Mouse (Mus musculus): ENCODE measurements around the gene Rnasel. TPM values are rescaled to one million over a fixed set of nuclear protein-coding genes. Genes with fewer than 3 reads are reported as not detected.

Gene Rnasel
- polyA plus RNA-seq, 1 experiment, result 2.3 TPM

DNA sequence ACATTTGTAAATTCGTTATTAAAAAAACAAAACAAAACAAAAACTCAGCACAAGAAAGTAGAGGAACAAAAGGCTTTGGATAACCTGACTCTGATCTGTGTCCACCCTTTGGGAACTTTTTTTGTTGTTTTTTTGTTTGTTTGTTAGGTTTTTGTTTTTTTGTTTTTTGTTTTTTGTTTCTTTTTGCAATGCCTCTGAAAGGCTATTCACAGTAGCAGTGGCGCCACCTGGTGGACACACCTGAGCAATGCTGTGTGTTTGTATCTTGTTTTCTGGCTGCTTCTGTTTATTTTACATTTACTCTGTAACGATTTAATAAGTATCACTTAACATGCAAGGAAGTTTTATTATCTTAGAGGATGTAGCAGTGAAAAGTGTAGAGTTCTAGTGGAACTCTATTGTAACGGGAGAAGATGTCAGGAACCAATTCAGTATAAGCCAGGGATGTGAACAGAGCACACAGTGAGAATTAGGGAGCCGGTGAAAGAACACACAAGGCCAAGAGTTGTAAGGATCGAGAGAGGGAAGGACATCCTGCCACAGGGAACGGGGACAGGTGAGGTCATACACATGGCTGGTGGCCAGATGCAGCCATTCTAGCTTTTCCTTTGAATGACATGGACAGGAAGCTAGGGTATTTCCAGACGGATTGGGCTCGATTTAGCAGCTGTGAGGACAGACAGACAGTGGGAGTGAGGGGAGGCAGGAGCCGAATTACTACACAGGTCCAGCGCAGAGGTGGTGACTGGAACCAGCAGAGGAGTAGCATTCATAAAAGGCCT, 6.7 kb upstream of the Rnasel start:
- TF ChIP-seq GATA1 (IDR thresholded peaks at IDR 0.05; ENCODE audit: borderline replicate concordance, low read length) (no peak), FLI1 (IDR thresholded peaks at IDR 0.05; ENCODE audit: low read length) (no peak)

DNA sequence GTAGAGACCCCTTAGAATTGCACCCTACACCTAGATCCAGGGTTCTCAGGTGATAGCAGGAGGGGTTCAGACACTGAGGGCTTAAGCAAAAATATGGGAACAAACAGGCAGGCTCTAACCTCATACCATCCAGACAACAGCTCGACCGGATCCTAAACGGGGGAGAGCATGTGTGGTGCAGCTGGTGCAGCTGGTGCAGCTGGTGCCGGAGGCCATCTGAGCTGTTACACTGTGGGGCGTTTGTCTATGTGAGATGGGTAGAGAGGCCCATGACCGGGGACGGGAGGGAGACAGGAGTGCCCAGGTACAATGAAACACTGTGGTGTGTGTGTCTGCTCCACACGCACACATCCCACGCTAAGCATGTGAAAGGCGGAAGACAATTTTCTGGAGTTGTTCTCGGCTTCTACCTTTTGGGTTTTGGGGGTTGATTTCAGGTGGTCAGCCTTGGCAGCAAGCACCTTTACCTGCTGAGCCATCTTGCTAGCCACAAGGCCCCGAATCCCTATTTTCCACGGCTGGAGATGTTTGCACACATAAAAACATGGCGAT, 3.0 kb upstream of the Rnasel start:
- Histone ChIP-seq H3K27me3 (replicated peaks) (peaks cover 14% of the 10 kb centered on the region), H3K9me3 (no peaks in the 10 kb centered on the region), H3K4me3 (replicated peaks) (peak overlapping the region; percentile 71), H3K36me3 (replicated peaks; ENCODE audit: low read length) (no peaks in the 10 kb centered on the region), H3K4me1 (peaks cover 62% of the 10 kb centered on the region)
- no peak for TF ChIP-seq FLI1 (IDR thresholded peaks at IDR 0.05; ENCODE audit: low read length)

More for the DNA sequence above, 6.7 kb upstream of the Rnasel start:
- Histone ChIP-seq H3K27me3 (replicated peaks) (peaks cover 50% of the 10 kb centered on the region), H3K36me3 (replicated peaks; ENCODE audit: low read length) (no peaks in the 10 kb centered on the region), H3K4me3 (replicated peaks) (peak overlapping the region; percentile 64), H3K9me3 (no peaks in the 10 kb centered on the region), H3K4me1 (peaks cover 41% of the 10 kb centered on the region)

DNA sequence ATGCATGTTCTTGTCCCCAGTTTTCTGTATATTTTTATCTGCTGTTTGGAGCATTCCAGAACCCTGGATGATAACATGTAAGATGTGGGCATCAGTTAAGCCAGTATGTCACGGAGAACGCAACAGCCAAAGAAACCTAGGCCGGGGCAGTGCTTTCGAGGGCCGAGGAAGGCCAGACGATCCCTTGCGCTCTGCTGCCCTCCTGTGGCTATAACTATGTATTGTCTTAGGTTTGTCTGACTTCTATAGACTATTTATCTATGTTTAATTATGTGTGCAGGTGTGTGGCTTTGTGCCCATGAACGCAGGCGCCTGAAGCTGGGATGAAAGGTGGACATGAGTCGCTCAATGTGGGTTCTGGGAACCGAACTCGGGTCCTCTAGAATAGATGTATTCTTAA, 2.5 kb upstream of the Rnasel start:
- TF ChIP-seq GATA1 (IDR thresholded peaks at IDR 0.05; ENCODE audit: borderline replicate concordance, low read length) (no peak), FLI1 (IDR thresholded peaks at IDR 0.05; ENCODE audit: low read length) (no peak)
- H3K4me3 ChIP-seq (replicated peaks), result peak overlapping the region; percentile 71
- H3K36me3 ChIP-seq (replicated peaks; ENCODE audit: low read length), result no peaks in the 10 kb centered on the region
- peaks cover 10% of the 10 kb centered on the region for H3K27me3 ChIP-seq (replicated peaks)
- H3K9me3 ChIP-seq, result no peaks in the 10 kb centered on the region
- H3K4me1 ChIP-seq, result peaks cover 67% of the 10 kb centered on the region

DNA sequence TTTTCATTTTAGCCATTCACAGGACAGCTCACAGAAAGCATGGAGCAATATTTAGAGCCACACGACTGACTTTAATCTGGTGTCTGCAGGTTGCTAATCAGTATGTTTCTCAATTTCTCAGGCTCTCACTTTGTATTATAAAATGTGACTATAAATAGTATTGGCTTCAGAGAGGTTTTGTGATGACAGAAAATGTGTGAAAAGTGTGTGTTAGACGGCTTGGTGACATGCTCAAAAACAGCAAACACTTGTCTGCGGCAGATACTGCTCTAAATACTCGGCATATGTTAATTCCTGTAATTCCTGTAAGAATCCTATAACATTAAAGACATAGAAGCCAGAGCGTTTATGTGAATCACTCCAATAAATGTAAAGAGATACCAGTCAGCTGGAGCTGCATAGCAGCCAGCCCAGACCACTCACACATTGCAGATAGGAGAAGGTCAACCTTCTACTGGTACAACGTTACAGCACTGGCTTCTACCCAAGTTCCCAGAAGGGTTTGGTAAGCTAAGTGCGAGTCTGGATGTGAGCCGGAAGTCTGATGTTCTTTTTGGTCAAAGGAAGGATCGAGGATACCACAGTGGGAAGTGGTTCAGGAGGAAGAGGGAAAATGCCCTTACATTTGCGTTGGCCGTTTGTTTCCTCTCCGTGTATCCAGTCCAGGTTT, 1.2 kb upstream of the Rnasel start:
- Histone ChIP-seq H3K4me3 (replicated peaks) (peak overlapping the region; percentile 90), H3K9me3 (no peaks in the 10 kb centered on the region), H3K27me3 (replicated peaks) (peaks cover 7% of the 10 kb centered on the region), H3K36me3 (replicated peaks; ENCODE audit: low read length) (no peaks in the 10 kb centered on the region), H3K4me1 (peaks cover 61% of the 10 kb centered on the region)
- TF ChIP-seq GATA1 (IDR thresholded peaks at IDR 0.05; ENCODE audit: borderline replicate concordance, low read length) (no peak), FLI1 (IDR thresholded peaks at IDR 0.05; ENCODE audit: low read length) (no peak)

DNA sequence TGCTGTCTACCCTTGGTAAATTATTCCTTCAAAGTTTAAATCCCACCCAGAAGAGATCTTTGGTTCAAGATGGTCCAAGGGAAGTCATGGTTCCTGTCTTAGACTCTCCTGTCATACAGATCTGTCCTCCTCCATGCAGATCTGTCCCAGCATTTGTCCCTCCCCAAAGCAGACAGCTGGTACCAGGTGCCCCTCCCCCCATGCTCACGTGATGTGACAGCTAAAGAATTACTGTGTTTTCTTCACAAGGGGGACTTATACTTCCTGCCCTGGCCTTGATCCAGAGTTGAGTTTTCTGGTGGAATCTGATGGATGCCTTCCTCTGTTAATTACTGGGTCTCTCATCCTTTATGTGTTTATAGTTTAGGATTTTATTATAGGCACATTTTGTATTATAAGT, 677 bp upstream of the Rnasel start:
- Histone ChIP-seq H3K4me3 (replicated peaks) (peak overlapping the region; percentile 90), H3K9me3 (no peaks in the 10 kb centered on the region), H3K36me3 (replicated peaks; ENCODE audit: low read length) (peaks cover 5% of the 10 kb centered on the region), H3K27me3 (replicated peaks) (peaks cover 7% of the 10 kb centered on the region), H3K4me1 (peaks cover 64% of the 10 kb centered on the region)
- TF ChIP-seq FLI1 (IDR thresholded peaks at IDR 0.05; ENCODE audit: low read length) (no peak), GATA1 (IDR thresholded peaks at IDR 0.05; ENCODE audit: borderline replicate concordance, low read length) (no peak)

DNA sequence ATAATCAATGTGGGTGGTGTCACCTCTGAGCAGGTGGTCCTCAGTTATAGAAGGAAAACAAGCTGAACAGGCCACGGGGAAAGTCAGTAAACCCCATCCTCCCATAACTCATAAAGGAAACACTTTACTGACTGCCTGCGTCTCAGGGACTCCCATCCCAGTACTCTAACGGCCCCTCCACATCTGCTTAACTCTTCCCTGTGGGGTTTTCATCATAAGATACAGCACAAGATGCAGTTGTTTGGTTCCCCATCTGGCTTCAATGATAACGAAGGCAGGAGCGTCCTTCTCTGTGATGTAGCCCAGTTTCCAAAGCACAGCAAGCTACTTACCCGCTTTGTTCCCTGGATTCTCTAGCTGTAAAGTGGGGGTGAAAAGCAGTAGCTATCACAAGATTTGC, 828 bp downstream of the Rnasel start:
- Histone ChIP-seq H3K36me3 (replicated peaks; ENCODE audit: low read length) (peaks cover 20% of the 10 kb centered on the region), H3K9me3 (no peaks in the 10 kb centered on the region), H3K27me3 (replicated peaks) (peaks cover 2% of the 10 kb centered on the region), H3K4me3 (replicated peaks) (peak overlapping the region; percentile 90), H3K4me1 (peaks cover 76% of the 10 kb centered on the region)
- TF ChIP-seq GATA1 (IDR thresholded peaks at IDR 0.05; ENCODE audit: borderline replicate concordance, low read length), result no peak
- no peak for TF ChIP-seq FLI1 (IDR thresholded peaks at IDR 0.05; ENCODE audit: low read length)

DNA sequence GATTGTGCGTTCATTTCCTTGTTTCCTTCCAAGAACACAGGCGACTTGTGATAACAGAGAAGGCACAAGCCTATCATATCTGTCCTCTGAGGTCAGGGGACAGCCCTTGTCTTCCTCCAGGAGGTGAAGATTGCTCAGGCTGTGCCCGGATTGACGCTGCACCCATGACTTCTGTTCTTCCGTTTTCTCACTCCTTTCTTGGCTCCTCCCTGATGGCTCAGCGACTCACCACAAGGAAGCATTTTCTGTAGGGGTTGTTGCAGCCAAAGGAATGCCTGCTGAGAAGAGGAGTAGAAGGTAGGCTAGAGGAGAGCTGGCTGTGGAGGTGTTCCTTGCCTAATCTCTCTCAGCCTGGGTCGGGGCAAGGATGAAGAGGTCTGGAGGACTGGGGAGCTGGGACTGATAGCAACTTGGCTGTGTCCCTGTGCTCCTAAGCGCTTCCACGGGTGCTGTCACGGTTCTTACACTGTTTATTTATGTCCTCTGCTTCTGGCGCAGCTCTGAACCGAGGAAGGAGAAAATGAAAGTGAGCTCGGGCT, 2.6 kb downstream of the Rnasel start:
- no peaks in the 10 kb centered on the region for H3K27me3 ChIP-seq (replicated peaks)
- peak overlapping the region; percentile 96 for H3K4me3 ChIP-seq (replicated peaks)
- H3K36me3 ChIP-seq (replicated peaks; ENCODE audit: low read length), result peaks cover 36% of the 10 kb centered on the region
- TF ChIP-seq FLI1 (IDR thresholded peaks at IDR 0.05; ENCODE audit: low read length) (no peak), GATA1 (IDR thresholded peaks at IDR 0.05; ENCODE audit: borderline replicate concordance, low read length) (no peak)
- no peaks in the 10 kb centered on the region for H3K9me3 ChIP-seq
- H3K4me1 ChIP-seq, result peaks cover 83% of the 10 kb centered on the region

DNA sequence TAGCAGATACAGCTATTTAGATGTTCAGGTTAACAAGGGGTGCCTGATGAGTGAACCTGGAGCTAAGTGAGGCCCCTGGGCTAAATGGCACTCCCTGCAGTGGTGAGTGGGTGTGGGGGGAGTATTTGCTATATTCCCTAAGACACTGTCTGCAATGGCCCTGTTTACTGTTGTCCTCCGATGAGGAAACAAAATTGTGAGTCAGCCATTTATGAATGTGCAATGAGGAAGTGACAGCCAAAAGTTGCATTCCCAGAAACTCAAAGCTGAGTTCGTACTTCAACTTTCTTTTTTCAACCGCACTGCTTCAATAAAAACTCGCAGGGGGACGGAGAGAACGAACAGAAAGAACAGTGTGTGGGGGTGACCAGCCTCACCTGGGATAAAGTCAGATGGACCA, 3.3 kb downstream of the Rnasel start:
- peaks cover 36% of the 10 kb centered on the region for H3K36me3 ChIP-seq (replicated peaks; ENCODE audit: low read length)
- no peaks in the 10 kb centered on the region for H3K27me3 ChIP-seq (replicated peaks)
- no peaks in the 10 kb centered on the region for H3K9me3 ChIP-seq
- peak overlapping the region; percentile 96 for H3K4me3 ChIP-seq (replicated peaks)
- TF ChIP-seq GATA1 (IDR thresholded peaks at IDR 0.05; ENCODE audit: borderline replicate concordance, low read length) (no peak), FLI1 (IDR thresholded peaks at IDR 0.05; ENCODE audit: low read length) (no peak)
- peaks cover 77% of the 10 kb centered on the region for H3K4me1 ChIP-seq

DNA sequence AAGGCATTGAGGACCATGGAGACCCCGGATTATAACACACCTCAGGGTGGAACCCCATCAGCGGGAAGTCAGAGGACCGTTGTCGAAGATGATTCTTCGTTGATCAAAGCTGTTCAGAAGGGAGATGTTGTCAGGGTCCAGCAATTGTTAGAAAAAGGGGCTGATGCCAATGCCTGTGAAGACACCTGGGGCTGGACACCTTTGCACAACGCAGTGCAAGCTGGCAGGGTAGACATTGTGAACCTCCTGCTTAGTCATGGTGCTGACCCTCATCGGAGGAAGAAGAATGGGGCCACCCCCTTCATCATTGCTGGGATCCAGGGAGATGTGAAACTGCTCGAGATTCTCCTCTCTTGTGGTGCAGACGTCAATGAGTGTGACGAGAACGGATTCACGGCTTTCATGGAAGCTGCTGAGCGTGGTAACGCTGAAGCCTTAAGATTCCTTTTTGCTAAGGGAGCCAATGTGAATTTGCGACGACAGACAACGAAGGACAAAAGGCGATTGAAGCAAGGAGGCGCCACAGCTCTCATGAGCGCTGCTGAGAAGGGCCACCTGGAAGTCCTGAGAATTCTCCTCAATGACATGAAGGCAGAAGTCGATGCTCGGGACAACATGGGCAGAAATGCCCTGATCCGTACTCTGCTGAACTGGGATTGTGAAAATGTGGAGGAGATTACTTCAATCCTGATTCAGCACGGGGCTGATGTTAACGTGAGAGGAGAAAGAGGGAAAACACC, 4.7 kb downstream of the Rnasel start:
- TF ChIP-seq FLI1 (IDR thresholded peaks at IDR 0.05; ENCODE audit: low read length), result no peak
- no peak for TF ChIP-seq GATA1 (IDR thresholded peaks at IDR 0.05; ENCODE audit: borderline replicate concordance, low read length)
- Histone ChIP-seq H3K4me3 (replicated peaks) (peak overlapping the region; percentile 64), H3K4me1 (peaks cover 64% of the 10 kb centered on the region), H3K9me3 (no peaks in the 10 kb centered on the region), H3K36me3 (replicated peaks; ENCODE audit: low read length) (peaks cover 48% of the 10 kb centered on the region), H3K27me3 (replicated peaks) (no peaks in the 10 kb centered on the region)

All from megakaryocyte, embryonic 14.5 days (primary cell).